ENCODE assay signal across 9 mouse cellular contexts in genomic region chr6:49214928-49215747, GRCm38 (mm10). TPM values are rescaled to one million over a fixed set of nuclear protein-coding genes. Genes with fewer than 3 reads are reported as not detected.
DNase-seq lines count a peak whose midpoint lies in the region; ATAC-seq lines count a peak whose summit lies in the region.
"Had no signal": no experiment of that assay in that cellular context is flagged by ENCODE, and none has a peak within 500 bp of the region (broad histone marks: within the 10 kb centered on the region; RNA-seq: fewer than 3 reads in every experiment).

TSS of gene Igf2bp3 (minus strand) at chr6:49214957.

- peak within 1 kb of the TSS; percentile 79 for H3K4me3 ChIP-seq in midbrain, embryonic 15.5 days

- no peaks in the 10 kb centered on the region for H3K36me3 ChIP-seq in midbrain, embryonic 15.5 days (replicated peaks)

- H3K27me3 ChIP-seq in midbrain, embryonic 15.5 days (replicated peaks), result no peaks in the 10 kb centered on the region

- peak within 1 kb of the TSS; percentile 90 for H3K4me2 ChIP-seq in midbrain, embryonic 15.5 days

- H3K9me3 ChIP-seq in midbrain, embryonic 15.5 days, result no peaks in the 10 kb centered on the region

- peaks cover 47% of the 10 kb centered on the region for H3K4me1 ChIP-seq in midbrain, embryonic 15.5 days

- peak within 1 kb of the TSS; percentile 80 for H3K9ac ChIP-seq in midbrain, embryonic 15.5 days

- intact Hi-C loops in left cerebral cortex, postnatal 4 days (cut with DNase I), result loop anchor here (5.0 kb wide), 1 partner anchor 158 kb away; no protein-coding TSS in a partner anchor
- intact Hi-C loops in left cerebral cortex, postnatal 14 days (cut with DNase I), result loop anchor here (5.0 kb wide), 1 partner anchor 1957 kb away; no protein-coding TSS in a partner anchor
- intact Hi-C loops in gastrocnemius, postnatal 14 days (cut with DNase I; ENCODE audit: low total_unique reads), result loop anchor here (10.0 kb wide), 1 partner anchor 1970 kb away; no protein-coding TSS in a partner anchor

- WGBS in midbrain, embryonic 15.5 days, result under 1% methylated on average over 66 of the region's 68 CpGs

- peak; percentile 76 for ATAC-seq in midbrain, embryonic 15.5 days (replicated peaks)
- no peak for ATAC-seq in megakaryocyte progenitor cell, adult 5-6 weeks (replicated peaks; ENCODE audit: poor library complexity)

- DNase-seq in left cerebral cortex, postnatal 4 days, result peak; percentile 94
- DNase-seq in left cerebral cortex, postnatal 14 days (ENCODE audit: low spot score in 2 of 2), result no peak
- peak; percentile 38 to 48 for DNase-seq in adrenal gland, postnatal 36 days
- DNase-seq in gastrocnemius, postnatal 14 days, result peak; percentile 63
- DNase-seq in kidney, postnatal 10 days, result peak; percentile 83
- DNase-seq in thymus, postnatal 0 days (ENCODE audit: low spot score), result peak; percentile 96

- H3K27ac ChIP-seq in midbrain, embryonic 15.5 days, result peak within 1 kb of the TSS; percentile 93

RNA-seq across cellular contexts. Expression of gene Igf2bp3, which starts in this region (rescaled TPM):
- total RNA-seq in left cerebral cortex, postnatal 4 days (2021), result 1 to 10 TPM; 5.0 to 6.5 TPM
- under 1 TPM; 0.18 to 0.47 TPM for total RNA-seq in left cerebral cortex, postnatal 14 days (2021)
- total RNA-seq in adrenal gland, postnatal 36 days (2021), result under 1 TPM; 0.56 to 0.69 TPM
- 1 to 10 TPM in 1 of 2 experiments, under 1 TPM in 1; 0.86 to 1.1 TPM for total RNA-seq in gastrocnemius, postnatal 14 days (2021)
- 25.2 and 26.9 TPM in 2 replicates for polyA plus RNA-seq in midbrain, embryonic 15.5 days (2015; fragmentation: Nextera tagmentation; extraction: Ambion mirVana)
- polyA plus RNA-seq in thymus, postnatal 0 days (2015; fragmentation: Nextera tagmentation; extraction: Ambion mirVana), result 59.2 and 71.3 TPM in 2 replicates
- 0.20 and 0.71 TPM in 2 replicates for total RNA-seq in megakaryocyte progenitor cell, adult 5-6 weeks (2015)
- total RNA-seq in megakaryocyte progenitor cell, adult 5-6 weeks (2017), result 0.03 and 0.21 TPM in 2 replicates
- polyA plus RNA-seq: cortical plate, adult 2 months had no signal

Comparison
In these comparisons a context has a peak if more than half of its experiments do, and no peak if none do; other contexts are left out.
1. DNase-seq: peak in left cerebral cortex, postnatal 4 days (single experiment), gastrocnemius, postnatal 14 days (single experiment), kidney, postnatal 10 days (single experiment) and thymus, postnatal 0 days (single experiment); none in left cerebral cortex, postnatal 14 days (0 of 2).
2. Peak in DNase-seq in adrenal gland, postnatal 36 days; RNA of the gene not detected or under 1 TPM.